Mouse (Mus musculus) kidney, adult 18-20 months (tissue): ENCODE measurements at regions not wholly inside any gene's neighbourhood (a gene's known extent, or its start where the extent isn't known, plus 50 kb on each side); places are given as distances from the start of the nearest gene placed in this dataset.
A peak's percentile ranks its signal among the peaks of the same experiment; 100 is the strongest.

Experiments
- DNase-seq: peaks from one replicate; pipeline ENCODE4 v3.0.0; 2021

GRCm38 (mm10) chr7:70105024-70105423, 261.5 kb downstream of the Nr2f2 start:
- no peak for DNase-seq

- DNase-seq, result no peak
Measured at GRCm38 (mm10) chr7:70104486-70104885, 262.0 kb downstream of the Nr2f2 start.

- DNase-seq, result no peak
Measured at GRCm38 (mm10) chr7:70103680-70104079, 262.9 kb downstream of the Nr2f2 start.

- no peak for DNase-seq
Measured at GRCm38 (mm10) chr7:70099001-70099400, 267.5 kb downstream of the Nr2f2 start.

GRCm38 (mm10) chr7:70093916-70094784, 272.4 kb downstream of the Nr2f2 start:
- DNase-seq, result no peak

GRCm38 (mm10) chr7:70092089-70092488, 274.4 kb downstream of the Nr2f2 start:
- DNase-seq, result no peak

GRCm38 (mm10) chr7:70089121-70089520, 277.4 kb downstream of the Nr2f2 start:
- no peak for DNase-seq

GRCm38 (mm10) chr7:70069662-70070061, 296.9 kb downstream of the Nr2f2 start:
- DNase-seq, result no peak

GRCm38 (mm10) chr7:70067828-70068719, 298.5 kb downstream of the Nr2f2 start:
- no peak for DNase-seq

- DNase-seq, result no peak
Measured at GRCm38 (mm10) chr7:70067071-70067470, 299.5 kb downstream of the Nr2f2 start.

- no peak for DNase-seq
Measured at GRCm38 (mm10) chr7:70066448-70066847, 300.1 kb downstream of the Nr2f2 start.

- DNase-seq, result peak; percentile 9
Measured at GRCm38 (mm10) chr7:70065471-70066130, 300.9 kb downstream of the Nr2f2 start.

- no peak for DNase-seq
Measured at GRCm38 (mm10) chr7:70047415-70047753, 319.2 kb downstream of the Nr2f2 start.

GRCm38 (mm10) chr7:70046691-70047414, 319.7 kb downstream of the Nr2f2 start:
- no peak for DNase-seq

GRCm38 (mm10) chr7:70037011-70037410, 329.5 kb downstream of the Nr2f2 start:
- DNase-seq, result no peak

- DNase-seq, result no peak
Measured at GRCm38 (mm10) chr7:70032857-70033256, 333.7 kb downstream of the Nr2f2 start.

GRCm38 (mm10) chr7:70029311-70029710, 337.2 kb downstream of the Nr2f2 start:
- no peak for DNase-seq

- no peak for DNase-seq
Measured at GRCm38 (mm10) chr7:70025527-70025926, 341.0 kb downstream of the Nr2f2 start.

- DNase-seq, result no peak
Measured at GRCm38 (mm10) chr7:70016611-70017010, 349.9 kb downstream of the Nr2f2 start.

- no peak for DNase-seq
Measured at GRCm38 (mm10) chr7:70003200-70003986, 363.1 kb downstream of the Nr2f2 start.

GRCm38 (mm10) chr7:69998756-69999155, 367.8 kb downstream of the Nr2f2 start:
- DNase-seq, result no peak
